Mouse (Mus musculus) macrophage (primary cell): Measurements from ENCODE around the gene Eif2b1. TPM values are rescaled to one million over a fixed set of nuclear protein-coding genes. Genes with fewer than 3 reads are reported as not detected.

Source experiments
- H3K27ac ChIP-seq: fragments of 350-480 bp; formaldehyde crosslinking; 2 replicates; pipeline ENCODE4 v1.9.0; 2021
- H3K36me3 ChIP-seq: fragments of 350-480 bp; formaldehyde crosslinking; 2 replicates; pipeline ENCODE4 v1.9.0; 2021; ENCODE audit errors: inconsistent target
- H3K4me3 ChIP-seq: fragments of 350-480 bp; formaldehyde crosslinking; 2 replicates; pipeline ENCODE4 v1.9.0; 2021; ENCODE audit errors: inconsistent target
- H3K79me2 ChIP-seq: fragments of 350-480 bp; formaldehyde crosslinking; 2 replicates; pipeline ENCODE4 v1.9.0; 2021; ENCODE audit errors: inconsistent target
- WGBS: methylation state at CpG from one replicate; pipeline ENCODE4 v1.1.7; 2026; ENCODE audit warnings: inconsistent platforms; ENCODE audit not compliant: missing documents; 5-methylcytosine and 5-hydroxymethylcytosine counted together
- polyA plus RNA-seq: library from polyadenylated mRNA; stranded (reverse); fragments of 250-400 nt; gene quantifications from 3 replicates; pipeline ENCODE4 v1.2.4, GENCODE M21; 2018; ENCODE audit warnings: inconsistent platforms

Eif2b1 gene
- polyA plus RNA-seq, 1 experiment from 2014 or later, result 19.2 TPM

DNA sequence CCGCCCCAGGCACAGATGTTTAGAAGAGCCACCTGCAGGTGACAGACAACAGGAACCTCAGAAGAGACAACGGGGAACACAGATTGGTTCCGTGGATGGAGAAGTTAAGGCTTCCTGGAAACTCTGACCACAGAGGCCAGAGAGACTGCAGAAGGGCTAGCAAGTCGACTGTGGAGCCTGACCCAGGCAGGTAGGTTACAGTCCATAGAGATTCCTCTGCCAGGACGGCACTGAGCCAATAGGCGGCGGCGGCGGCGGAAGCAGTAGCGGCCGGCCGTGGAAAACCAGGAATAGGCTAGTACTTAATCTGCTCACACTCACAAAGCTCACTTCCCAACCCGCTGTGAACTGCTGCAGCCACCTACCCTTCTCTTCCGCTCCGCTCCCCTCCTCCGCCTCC lies 42.2 kb downstream of the Eif2b1 start:
- Histone ChIP-seq H3K27ac (no peak overlapping the region), H3K36me3 (no peaks in the 10 kb centered on the region), H3K4me3 (no peak overlapping the region), H3K79me2 (peaks cover 5% of the 10 kb centered on the region)
- 20% methylated on average over 17 of the region's 17 CpGs for WGBS

DNA sequence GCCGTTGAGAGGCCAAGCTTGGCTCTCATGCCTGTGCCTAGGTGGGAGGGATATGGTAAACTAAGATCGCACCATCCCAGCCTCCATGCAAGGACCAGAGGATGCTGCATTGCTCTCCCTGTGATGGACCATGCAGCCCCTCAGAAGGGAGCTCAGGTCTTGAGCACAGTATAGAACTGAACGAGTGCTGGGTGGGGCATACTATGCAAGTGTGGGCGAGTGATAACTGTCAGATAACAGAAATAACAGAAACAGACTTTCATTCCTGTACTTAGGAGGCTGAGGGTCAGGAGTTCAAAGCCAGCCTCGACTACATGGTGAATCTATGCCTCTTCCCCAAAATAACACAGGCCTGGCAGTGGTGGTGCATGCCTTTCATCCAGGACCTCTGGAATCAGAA lies 43.9 kb downstream of the Eif2b1 start:
- WGBS, result 86% methylated on average over 5 of the region's 5 CpGs
- H3K36me3 ChIP-seq, result no peaks in the 10 kb centered on the region
- H3K4me3 ChIP-seq, result no peak overlapping the region
- no peak overlapping the region for H3K27ac ChIP-seq
- H3K79me2 ChIP-seq, result no peaks in the 10 kb centered on the region

DNA sequence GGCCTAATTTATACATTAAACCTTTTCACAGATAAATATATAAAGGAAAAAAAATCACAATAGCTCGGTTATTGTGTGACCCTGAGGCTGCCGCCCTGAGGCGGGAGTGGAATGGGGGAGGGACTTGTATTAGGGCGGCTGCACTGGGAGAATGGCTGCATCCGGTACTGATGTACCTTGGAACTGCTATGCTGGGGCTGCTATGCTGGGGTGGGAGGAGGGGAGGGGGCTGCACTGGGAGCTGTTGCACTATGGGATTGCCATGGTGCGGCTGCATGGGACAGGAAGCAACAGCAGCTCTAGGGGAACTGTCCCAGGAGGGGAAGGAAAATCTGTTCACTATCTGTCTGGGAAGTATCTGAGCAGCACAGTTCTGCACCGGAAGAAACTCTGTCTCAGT lies 46.5 kb downstream of the Eif2b1 start:
- Histone ChIP-seq H3K4me3 (no peak overlapping the region), H3K36me3 (no peaks in the 10 kb centered on the region), H3K79me2 (no peaks in the 10 kb centered on the region), H3K27ac (no peak overlapping the region)
- WGBS, result 40% methylated on average over 7 of the region's 7 CpGs

DNA sequence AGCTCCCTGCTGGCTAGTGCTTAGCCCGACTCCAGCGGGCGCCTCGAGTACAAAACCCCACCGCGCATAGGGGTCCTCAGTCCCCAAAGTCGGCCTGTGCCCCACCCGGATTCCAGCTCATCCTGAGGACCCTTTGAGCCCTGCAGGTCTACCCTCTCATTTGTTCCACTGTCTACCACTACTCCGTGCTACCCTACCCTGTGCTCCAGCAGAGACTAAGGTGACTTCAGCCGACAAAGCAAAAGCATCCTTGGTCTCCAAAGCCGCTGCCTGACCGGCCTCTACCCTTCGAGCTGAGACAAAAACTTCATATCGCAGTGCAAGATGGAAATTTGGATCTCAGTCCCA lies 47.4 kb downstream of the Eif2b1 start:
- Histone ChIP-seq H3K27ac (no peak overlapping the region), H3K4me3 (peak overlapping the region; percentile 3; the same call in 1 of the 2 replicates), H3K79me2 (no peaks in the 10 kb centered on the region), H3K36me3 (no peaks in the 10 kb centered on the region)
- 28% methylated on average over 14 of the region's 14 CpGs for WGBS

DNA sequence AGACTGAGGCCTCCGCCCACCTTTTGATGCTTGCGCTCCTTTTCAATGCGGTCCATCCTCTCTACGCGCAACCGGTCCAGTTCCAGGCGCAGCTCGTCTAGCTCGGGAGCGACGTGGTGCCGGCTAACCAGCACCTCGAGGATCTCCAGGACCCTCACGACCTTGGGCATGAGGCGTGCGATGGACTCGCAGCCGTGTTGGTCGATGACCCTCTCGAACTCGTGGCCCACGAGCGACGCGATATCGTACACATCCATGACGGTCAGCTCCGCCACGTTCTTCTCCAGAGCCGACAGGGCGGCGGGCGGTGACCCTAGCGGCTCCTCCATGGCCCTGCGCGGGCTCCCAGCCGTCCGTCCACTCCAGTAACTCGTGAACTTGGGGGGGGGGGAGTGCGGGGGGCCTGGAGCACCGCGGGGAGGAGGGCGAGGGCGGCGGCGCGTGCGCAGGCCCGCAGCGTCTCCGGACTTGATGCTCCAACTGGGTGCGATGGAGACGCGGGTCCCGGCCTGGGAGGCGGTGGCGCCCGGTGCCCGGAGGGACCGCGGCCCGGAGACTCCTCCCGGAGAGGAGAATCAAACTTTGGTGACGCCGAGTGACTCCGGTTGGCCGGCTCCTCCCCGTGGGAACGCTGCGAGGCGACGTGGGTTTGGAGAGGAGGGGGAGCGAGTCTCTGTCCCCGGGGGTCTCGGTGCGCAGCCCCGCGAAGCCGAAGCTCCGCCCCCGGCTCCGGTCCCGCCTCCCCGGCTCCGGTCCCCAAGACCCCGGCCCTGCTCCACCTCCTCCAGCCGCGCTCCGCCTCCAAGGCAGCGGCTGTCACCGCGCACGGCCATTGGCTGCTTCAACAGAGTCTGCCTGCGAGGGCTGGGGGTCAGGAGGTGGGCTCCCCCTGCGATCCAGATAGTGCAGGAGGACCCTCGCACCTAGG lies 48.0 kb downstream of the Eif2b1 start, which contains the start of gene Rilpl1:
Gene Rilpl1 (minus strand): TSS at position 737 of the 928 bp plus-strand sequence.
- 2% methylated on average over 86 of the region's 96 CpGs for WGBS
- Histone ChIP-seq H3K36me3 (no peaks in the 10 kb centered on the region), H3K27ac (no peak within 1 kb of the TSS), H3K4me3 (peak within 1 kb of the TSS; percentile 26), H3K79me2 (no peaks in the 10 kb centered on the region)

DNA sequence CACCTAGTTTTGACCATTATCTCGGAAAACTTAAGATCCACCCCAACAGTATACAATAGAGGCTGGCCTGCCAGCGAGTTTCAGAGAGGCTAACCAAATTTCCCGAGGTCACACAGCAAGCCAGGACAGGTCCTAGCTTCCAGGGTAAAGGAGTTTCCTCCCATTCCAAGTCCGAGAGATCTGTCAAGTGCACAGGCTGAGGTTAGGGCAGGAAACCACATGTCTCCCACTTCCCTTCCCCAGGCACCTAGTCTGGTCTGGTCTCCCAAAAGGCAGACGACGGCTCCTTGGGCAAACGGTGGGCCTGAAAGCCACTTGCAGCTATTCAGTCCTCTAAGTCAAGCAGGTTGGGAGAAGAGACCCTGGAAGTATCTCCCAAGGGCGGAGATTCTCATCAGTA lies 49.2 kb downstream of the Eif2b1 start:
- no peaks in the 10 kb centered on the region for H3K79me2 ChIP-seq
- 26% methylated on average over 8 of the region's 8 CpGs for WGBS
- no peaks in the 10 kb centered on the region for H3K36me3 ChIP-seq
- no peak overlapping the region for H3K27ac ChIP-seq
- H3K4me3 ChIP-seq, result no peak overlapping the region

DNA sequence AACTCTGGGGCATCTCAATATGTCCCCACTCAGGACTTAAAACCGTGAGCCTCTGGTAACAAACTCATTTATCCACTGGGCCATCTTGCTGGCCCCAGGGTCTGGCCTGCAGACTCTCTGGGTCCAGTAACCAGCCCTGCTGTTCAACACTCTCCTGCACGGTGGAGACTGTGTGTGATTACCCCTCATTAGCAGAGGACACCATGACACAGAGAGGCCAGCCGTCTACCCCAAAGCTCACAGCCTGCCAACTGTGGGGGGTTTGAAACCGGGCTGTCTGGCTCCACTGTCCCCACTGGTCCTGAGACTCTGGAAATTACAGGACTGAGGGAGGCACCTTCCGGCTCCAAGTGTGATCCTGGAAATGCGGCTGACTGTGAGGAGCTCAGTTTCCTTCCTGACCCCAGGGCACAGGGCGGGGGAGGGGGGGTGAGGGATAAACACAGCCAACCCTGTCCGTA lies 49.7 kb downstream of the Eif2b1 start:
- Histone ChIP-seq H3K4me3 (no peak overlapping the region), H3K27ac (no peak overlapping the region), H3K79me2 (no peaks in the 10 kb centered on the region), H3K36me3 (no peaks in the 10 kb centered on the region)
- WGBS, result 68% methylated on average over 7 of the region's 8 CpGs

DNA sequence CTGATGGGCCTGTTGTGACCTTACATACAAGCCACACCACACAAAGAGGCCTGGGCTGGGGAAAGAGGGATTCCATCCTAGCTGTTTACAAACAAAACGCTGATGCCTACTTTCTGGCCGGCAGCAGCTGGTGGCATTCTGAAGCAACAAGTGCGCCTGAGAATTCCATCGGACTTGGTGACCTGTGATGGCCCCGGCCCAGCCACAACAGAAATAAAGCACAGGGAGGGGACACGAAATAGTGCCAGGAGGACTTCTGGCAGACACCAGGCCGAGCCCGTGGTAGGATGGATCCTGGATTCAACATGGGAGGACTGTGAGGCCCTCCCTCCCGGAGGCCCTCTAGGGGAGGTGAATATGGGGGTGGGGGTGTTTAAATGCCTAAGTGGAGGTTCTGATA lies 50.1 kb downstream of the Eif2b1 start:
- WGBS, result 95% methylated on average over 9 of the region's 9 CpGs
- Histone ChIP-seq H3K27ac (no peak overlapping the region), H3K36me3 (no peaks in the 10 kb centered on the region), H3K79me2 (no peaks in the 10 kb centered on the region), H3K4me3 (no peak overlapping the region)

DNA sequence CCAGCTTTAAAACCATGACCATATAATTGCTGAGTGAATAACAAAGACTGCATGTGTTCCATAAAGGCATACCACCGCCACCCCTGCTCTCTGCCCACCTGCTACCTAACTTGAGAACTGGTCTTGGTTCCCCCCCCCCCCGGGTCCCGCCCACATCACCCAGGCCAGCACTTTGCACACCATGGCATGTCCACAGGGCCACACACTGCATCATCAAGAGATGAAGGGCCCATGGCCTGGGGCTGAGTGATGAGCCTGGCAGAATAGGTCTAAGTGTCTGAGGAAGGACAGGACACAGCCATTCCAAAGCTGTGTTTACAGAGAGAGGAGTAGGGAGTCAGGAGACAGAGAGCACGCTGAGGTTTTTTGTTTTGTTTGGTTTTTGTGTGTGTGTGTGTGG lies 50.6 kb downstream of the Eif2b1 start:
- H3K79me2 ChIP-seq, result no peaks in the 10 kb centered on the region
- H3K27ac ChIP-seq, result no peak overlapping the region
- 95% methylated on average over 2 of the region's 4 CpGs for WGBS
- no peaks in the 10 kb centered on the region for H3K36me3 ChIP-seq
- H3K4me3 ChIP-seq, result no peak overlapping the region

DNA sequence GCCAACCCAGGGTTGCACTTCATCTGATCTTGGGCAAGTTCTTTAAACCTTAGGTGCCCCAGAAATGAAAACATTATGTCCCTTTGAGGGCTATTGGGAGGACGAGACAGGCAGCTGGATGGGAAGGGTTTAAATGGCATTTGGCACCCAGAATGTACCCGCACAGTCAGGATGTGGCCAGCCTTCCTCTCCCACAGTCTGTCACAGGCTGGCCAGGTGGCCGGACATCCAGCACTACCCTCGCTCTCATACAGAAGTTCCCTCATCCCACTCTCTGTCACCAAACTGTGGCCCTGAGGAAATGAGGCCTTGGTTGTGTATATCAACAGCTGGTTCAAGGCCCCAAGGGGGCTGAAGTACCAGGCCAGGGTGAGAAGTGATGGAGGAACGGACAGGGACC lies 54.0 kb downstream of the Eif2b1 start:
- Histone ChIP-seq H3K27ac (no peak overlapping the region), H3K36me3 (no peaks in the 10 kb centered on the region), H3K4me3 (no peak overlapping the region), H3K79me2 (no peaks in the 10 kb centered on the region)
- WGBS, result 68% methylated on average over 5 of the region's 5 CpGs

DNA sequence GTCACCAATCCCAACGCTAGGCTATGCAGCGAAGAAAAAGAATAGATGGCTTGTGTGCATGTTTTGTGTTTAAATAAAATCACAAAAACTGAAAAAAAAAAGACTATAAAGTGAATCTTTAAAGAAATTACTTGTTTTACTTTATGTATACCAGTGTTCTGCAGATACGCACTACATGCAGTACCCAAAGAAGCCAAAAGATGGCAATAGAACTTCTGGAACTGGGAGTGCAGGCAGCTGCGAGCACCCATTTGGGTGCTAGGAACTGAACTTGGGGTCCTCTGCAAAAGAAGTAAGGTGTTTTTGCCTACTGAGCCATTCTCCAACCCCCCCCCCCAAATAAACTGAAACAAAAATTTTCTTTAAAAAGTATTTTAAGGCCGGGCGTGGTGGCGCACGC lies 55.9 kb downstream of the Eif2b1 start:
- Histone ChIP-seq H3K4me3 (no peak overlapping the region), H3K27ac (no peak overlapping the region), H3K79me2 (no peaks in the 10 kb centered on the region), H3K36me3 (no peaks in the 10 kb centered on the region)
- WGBS, result 82% methylated on average over 3 of the region's 8 CpGs

DNA sequence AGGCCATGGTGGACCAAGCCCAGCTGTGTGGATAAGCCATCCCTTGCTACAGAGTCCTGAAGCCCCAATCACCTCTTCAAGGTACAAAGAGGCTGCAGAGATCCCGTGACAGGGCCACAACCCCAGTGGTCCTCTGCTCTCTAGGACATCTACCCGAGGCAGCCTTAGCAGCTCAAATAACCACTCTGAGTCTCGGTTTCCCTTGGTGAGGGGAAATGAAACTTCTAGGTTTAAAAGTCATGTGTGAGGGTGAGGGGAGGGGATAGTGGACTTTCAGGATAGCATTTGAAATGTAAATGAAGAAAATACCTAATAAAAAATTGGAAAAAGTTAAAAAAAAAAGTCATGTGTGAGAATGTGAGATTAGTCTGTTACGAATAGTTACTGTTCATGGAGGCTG lies 57.3 kb downstream of the Eif2b1 start:
- Histone ChIP-seq H3K4me3 (no peak overlapping the region), H3K79me2 (no peaks in the 10 kb centered on the region), H3K36me3 (no peaks in the 10 kb centered on the region), H3K27ac (no peak overlapping the region)
- WGBS, result 48% methylated on average over 4 of the region's 4 CpGs

Other genes with a start within 250 kb of the Eif2b1 start
- gene Cdk2ap1, start 216.0 kb downstream of the Eif2b1 start, polyA plus RNA-seq, result 42.3 to 77.9 TPM (median 75.7 TPM) in 3 replicates
- 29.7 to 66.6 TPM (median 32.9 TPM) in 3 replicates for gene Sbno1, start 153.1 kb downstream of the Eif2b1 start, polyA plus RNA-seq
- gene Kmt5a, start 139.2 kb downstream of the Eif2b1 start, polyA plus RNA-seq, result 41.0 to 134 TPM (median 67.4 TPM) in 3 replicates
- 47.7 to 134 TPM (median 74.0 TPM) in 3 replicates for gene Rilpl2, start 100.8 kb downstream of the Eif2b1 start, polyA plus RNA-seq
- gene Snrnp35, start 96.0 kb downstream of the Eif2b1 start, polyA plus RNA-seq, result 30.6 to 47.7 TPM (median 30.7 TPM) in 3 replicates
- gene Rilpl1, start 47.7 kb downstream of the Eif2b1 start, polyA plus RNA-seq, result 4.3 to 9.6 TPM (median 7.6 TPM) in 3 replicates
- gene Tmed2, start 38.4 kb downstream of the Eif2b1 start, polyA plus RNA-seq, result 260 to 815 TPM (median 355 TPM) in 3 replicates
- 6.2 to 9.1 TPM (median 7.9 TPM) in 3 replicates for gene Ddx55, start 26.3 kb downstream of the Eif2b1 start, polyA plus RNA-seq
- 5.6 to 14.5 TPM (median 10.6 TPM) in 3 replicates for gene Gtf2h3, start within 50 bp of the Eif2b1 start, polyA plus RNA-seq
- 14.2 to 23.3 TPM (median 18.9 TPM) in 3 replicates for gene Atp6v0a2, start 49.4 kb upstream of the Eif2b1 start, polyA plus RNA-seq
- gene Dnah10, start 146.0 kb upstream of the Eif2b1 start, polyA plus RNA-seq, result not detected in 3 replicates